Mouse (Mus musculus): ENCODE data around the gene Gadl1. TPM values are rescaled to one million over a fixed set of nuclear protein-coding genes. Genes with fewer than 3 reads are reported as not detected.

Gene Gadl1
- polyA plus RNA-seq (2014; fragmentation: Illumina TruSeq; extraction: RNeasy Lipid Tissue Mini Kit (QIAGEN cat#74804); ENCODE audit: insufficient read depth, low read depth, low replicate concordance), result not detected

GRCm38 (mm10) chr9:115909155-115909554 is at the start of gene Gadl1:
Gadl1 (plus strand) TSS chr9:115909455.

